Mouse (Mus musculus) left cerebral cortex, postnatal 36 days (tissue): ENCODE results near the gene Sec1. TPM values are rescaled to one million over a fixed set of nuclear protein-coding genes. Genes with fewer than 3 reads are reported as not detected.

Experiments used
- DNase-seq, 2 experiments: peaks; one replicate each; pipeline ENCODE4 v3.0.0; 2021 to 2022; ENCODE audit warnings: low spot score in 2 of 2, mixed read lengths in 1 of 2
- intact Hi-C: fragments of 180-260 bp; cut with DNase I; formaldehyde crosslinking; loops from one replicate; pipeline ENCODE4 v1.15.1; 2025
- total RNA-seq, 2 experiments: library from RNA; stranded (reverse); gene quantifications; 2 replicates each; pipeline ENCODE4 v1.2.3; 2021

The Sec1 gene
- total RNA-seq, 2 experiments from 2014 or later = 0.37 to 0.48 TPM

- intact Hi-C loops = no loop called here
- no peak for DNase-seq
Observed at GRCm38 (mm10) chr7:45719180-45719579, 25.0 kb upstream of the Sec1 start.

GRCm38 (mm10) chr7:45718331-45718730, 24.1 kb upstream of the Sec1 start:
- intact Hi-C loops = no loop called here
- DNase-seq = no peak

- peak; percentile 98 to 100 for DNase-seq
- intact Hi-C loops = no loop called here
Observed at GRCm38 (mm10) chr7:45717918-45718297, 23.7 kb upstream of the Sec1 start, which contains the start of gene Sphk2. Gene Sphk2 (minus strand): TSS chr7:45718002.

GRCm38 (mm10) chr7:45716952-45717917, 23.0 kb upstream of the Sec1 start:
- intact Hi-C loops = no loop called here
- DNase-seq = no peak

GRCm38 (mm10) chr7:45716460-45716857, 22.3 kb upstream of the Sec1 start:
- intact Hi-C loops = no loop called here

DNA sequence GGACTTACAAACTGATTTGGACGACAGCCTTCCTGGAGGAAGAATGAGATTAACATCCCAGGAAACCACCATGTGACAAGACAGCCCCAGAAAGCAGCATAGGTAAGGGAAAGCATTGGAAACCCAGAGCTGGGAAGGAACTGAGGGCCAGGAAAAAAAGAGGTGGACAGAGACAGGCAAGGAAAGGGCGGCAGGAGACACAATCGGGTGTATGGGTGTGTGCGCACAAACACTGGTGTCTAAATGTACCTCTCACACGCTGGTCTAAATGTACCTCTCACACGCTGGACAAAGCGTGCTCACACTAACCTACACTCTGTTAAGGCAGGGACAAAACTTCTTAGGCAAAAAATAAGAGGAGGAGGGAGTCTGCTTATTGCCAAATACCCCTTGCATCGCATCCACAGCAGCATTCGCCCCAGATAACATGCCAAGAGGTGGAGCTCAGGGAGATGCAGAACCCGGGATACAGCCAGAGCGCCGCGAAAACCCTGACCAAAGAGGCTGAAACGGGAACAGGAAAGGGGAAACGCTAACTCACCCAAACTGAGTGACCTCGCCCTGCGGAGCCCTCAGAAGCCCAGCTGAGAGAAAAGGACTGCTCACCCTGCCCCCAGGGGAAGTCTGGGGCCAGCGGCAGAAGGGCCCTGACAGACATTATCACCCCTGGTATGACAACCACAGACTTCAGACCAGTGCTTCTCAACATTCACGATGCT, 21.7 kb upstream of the Sec1 start:
- intact Hi-C loops = no loop called here
- DNase-seq = no peak

More at GRCm38 (mm10) chr7:45716460-45716857, 22.3 kb upstream of the Sec1 start:
- DNase-seq = no peak

DNA sequence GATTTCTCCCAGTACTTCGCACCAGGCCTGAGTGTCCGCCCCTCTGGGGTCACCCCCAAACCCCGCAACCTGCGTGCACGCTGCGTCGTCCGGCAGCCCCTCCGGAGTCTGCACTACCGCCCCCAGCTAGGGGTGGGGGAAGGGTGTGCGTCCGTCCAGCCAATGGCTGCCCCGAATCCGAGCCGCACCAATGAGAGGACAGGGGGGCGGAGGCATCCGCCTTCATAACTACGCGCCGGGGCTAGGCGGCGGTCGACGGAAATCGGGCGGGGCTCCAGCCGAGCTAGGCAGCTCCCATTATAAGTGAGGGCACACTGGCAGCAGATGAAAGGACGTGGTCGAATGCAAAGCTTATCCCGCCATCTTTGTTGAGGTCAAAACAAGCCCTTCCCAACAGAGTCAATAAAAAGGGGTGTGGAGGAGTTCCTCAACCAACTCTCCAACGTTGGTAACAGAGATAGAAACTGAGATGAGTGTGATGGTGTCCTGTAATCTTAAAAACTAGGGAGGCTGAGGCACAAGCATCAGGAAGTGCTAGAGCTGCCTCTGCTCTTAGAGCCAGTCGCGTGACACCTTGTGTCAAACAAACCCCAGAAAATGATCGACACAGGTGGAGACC, 21.0 kb upstream of the Sec1 start, which contains the start of gene Rpl18:
Gene Rpl18, plus strand, starts transcription at position 368 of the 619 bp plus-strand sequence.
- intact Hi-C loops = no loop called here

DNA sequence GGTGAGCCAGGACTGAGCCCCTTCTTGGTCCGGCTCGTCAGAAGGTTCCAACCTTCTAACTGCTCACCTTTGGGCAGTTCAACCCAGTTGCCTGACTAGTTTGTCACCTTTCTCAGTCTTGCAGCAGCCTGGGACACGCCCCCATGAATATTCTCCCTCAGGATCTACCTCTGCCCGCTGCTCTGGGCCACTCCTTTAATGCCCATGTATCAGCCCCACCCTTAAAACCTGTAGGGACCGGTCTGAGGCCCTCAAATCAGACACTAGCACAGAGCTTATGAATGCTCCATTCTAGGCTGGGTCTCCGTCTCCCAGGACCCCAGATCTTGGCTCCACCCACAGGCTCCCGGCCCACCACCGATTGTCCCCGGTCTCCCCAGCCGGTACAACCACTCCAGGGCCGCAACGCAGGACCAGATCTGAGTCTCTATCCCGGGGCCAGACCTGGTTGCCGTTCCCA, 20.5 kb upstream of the Sec1 start:
- intact Hi-C loops = no loop called here
- DNase-seq = no peak

More for the DNA sequence above, 21.0 kb upstream of the Sec1 start, which contains the start of gene Rpl18:
- DNase-seq = peak; percentile 98

- intact Hi-C loops = no loop called here
- no peak for DNase-seq
Observed at GRCm38 (mm10) chr7:45713881-45714520, 19.8 kb upstream of the Sec1 start.

DNA sequence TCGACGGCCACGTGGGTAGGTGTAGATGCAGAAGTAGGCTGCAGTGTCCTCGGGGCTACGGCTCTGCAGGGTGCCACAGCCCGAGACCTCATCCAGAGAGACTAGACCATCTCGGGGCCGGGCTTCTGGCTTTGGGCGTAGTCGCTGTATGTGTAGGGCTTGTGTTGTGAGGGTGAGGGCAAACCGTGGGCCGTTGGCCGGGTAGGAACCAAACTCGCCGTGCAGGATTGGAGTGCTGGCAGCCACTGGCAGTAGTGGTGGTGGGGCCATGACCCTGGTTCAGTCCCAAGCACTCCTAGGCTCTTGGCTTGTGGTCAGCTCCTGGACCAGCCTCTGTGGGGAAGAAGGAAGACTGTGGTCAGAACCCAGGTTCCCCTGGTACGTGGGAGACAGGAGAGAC, 19.2 kb upstream of the Sec1 start:
- intact Hi-C loops = no loop called here
- no peak for DNase-seq

DNA sequence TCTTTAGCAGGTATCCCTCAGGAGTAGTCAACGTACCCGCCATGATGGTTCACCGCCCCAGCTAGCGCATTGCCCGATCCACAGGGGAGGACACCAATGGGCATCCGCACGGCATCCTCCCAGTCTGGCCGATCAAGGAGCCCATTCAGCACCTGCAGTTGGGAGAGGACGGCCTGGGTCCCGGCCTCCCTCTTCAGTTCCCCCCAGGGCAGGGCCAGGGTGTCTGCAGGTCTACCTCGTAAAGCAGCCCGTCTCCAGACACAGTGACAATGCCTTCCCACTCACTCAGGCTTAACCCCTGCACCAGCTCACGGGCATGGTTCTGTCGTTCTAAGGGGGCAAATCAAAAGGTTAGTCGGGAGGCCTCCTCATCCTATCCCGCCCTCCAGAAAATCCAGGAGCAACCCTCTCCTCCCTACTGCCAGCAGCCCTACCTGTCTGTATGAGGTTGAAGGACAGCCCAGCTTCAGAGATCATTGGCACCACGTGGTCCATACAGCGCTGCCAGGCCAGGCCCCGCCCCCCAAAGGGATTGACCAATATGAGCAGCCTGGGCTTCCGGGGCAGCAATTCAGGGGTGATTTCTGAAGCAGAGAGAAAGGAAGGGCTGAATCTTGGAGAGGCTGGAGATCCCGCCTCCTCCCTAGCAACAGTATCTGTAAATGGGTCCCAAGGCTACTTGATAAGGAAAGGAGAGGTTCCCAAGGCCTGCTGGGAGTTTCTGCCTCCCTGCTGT, 18.0 kb upstream of the Sec1 start:
- no peak for DNase-seq
- intact Hi-C loops = no loop called here

- intact Hi-C loops = no loop called here
- DNase-seq = no peak
Observed at GRCm38 (mm10) chr7:45711316-45712021, 17.3 kb upstream of the Sec1 start.

DNA sequence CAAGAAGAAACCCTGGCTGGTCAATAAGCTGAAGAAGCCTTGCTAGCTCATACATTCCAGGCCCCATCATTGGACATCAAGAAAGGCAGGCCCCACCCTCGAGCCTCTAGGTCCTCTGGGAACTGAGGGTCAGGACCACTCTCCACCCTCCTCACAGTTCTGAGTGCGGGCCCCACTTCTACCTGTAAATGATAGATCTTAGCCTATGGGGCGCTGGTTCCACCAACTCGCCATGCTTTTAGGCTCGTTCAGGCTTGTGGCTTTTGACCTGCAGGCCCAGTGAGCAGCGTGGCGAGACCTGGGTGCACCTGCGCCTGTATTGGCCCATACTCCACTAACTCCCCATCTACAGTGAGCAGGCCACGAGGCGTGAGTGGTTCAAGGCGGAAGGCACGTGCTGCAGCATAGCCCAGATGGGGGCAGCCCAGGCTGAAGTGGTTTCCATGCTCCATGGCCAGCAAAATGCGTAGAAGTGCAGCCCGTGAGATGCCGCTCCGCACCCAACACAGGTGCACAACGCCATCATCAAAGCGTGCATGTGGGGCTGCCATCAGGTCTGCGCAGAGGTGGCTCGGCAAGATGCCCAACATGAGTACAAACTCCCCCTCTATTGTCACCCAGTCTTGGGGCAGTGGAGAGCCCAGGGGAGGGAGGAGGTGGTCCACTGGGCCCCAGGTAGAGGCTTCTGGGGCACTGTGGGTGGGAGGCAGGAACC, 16.4 kb upstream of the Sec1 start:
- DNase-seq = peak; percentile 39 to 53
- intact Hi-C loops = no loop called here

GRCm38 (mm10) chr7:45709677-45710355, 15.6 kb upstream of the Sec1 start:
- intact Hi-C loops = no loop called here

DNA sequence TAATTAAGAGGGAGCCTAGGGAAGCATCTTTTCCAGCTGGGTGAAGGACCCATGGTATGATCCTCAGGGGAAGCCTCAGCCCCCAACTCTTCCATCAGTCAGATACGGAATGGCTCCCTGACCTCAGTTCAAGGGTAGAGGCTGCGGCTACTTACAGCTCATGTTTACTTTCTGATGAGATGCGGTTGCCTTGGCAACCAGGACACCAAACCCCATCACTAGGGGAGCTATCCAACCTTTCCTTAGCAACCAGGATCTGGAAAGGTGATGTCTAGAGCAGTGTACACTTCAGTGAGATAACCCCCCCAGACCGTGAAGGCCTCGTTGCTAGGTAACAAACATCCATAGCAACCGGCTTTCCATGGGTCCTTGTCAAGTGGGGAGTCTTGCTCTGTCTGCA, 14.8 kb upstream of the Sec1 start:
- intact Hi-C loops = no loop called here
- no peak for DNase-seq

More at GRCm38 (mm10) chr7:45709677-45710355, 15.6 kb upstream of the Sec1 start:
- no peak for DNase-seq

DNA sequence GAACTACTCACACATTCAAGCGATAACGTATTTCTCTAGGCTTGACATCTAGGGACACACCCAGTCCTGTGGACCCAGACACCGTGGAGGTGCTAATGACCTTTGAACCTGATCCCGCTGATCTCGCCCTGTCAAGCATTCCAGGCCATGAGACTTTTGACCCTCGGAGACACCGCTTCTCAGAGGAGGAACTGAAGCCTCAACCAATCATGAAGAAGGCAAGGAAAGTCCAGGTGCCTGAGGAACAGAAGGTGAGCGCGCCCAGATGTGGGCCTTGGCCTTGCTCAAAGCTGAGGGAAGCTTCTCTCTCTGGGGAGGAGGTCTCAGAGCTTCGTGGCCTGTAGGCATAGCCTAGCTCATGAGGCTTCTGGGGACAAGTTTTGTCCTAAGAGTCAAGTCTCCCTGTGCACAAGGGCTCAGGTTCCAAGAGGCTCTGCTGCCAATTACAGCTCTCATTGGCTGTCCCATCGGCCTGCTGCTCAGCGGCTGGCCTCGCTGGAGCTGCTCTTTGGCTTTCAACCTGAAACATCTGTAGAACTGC, 14.1 kb upstream of the Sec1 start:
- intact Hi-C loops = no loop called here
- no peak for DNase-seq
